Mouse (Mus musculus) hindbrain, embryonic 14.5 days (tissue): ENCODE data around the gene Tgm2. TPM values are rescaled to one million over a fixed set of nuclear protein-coding genes. Genes with fewer than 3 reads are reported as not detected.

ENCODE experiments used
- ATAC-seq: fragments of 200-750 bp; cut with Nextera tagmentation; 2 replicates; pipeline ENCODE4 v1.8.0; 2017; ENCODE audit warnings: moderate number of reproducible peaks, mild to moderate bottlenecking, moderate TSS enrichment, moderate library complexity; ENCODE audit not compliant: low FRiP score
- DNase-seq: peaks from one replicate; pipeline ENCODE4 v3.0.0-alpha.2; 2015; ENCODE audit warnings: low spot score
- H3K27ac ChIP-seq: fragments of 300-500 bp; sonication (generic); 2 replicates; pipeline ENCODE4 v1.5.1; 2014; ENCODE audit warnings: mild to moderate bottlenecking, moderate library complexity
- H3K27me3 ChIP-seq: fragments of 300-500 bp; sonication (generic); 2 replicates; pipeline ENCODE4 v1.6.1; 2014; ENCODE audit warnings: mild to moderate bottlenecking, low read length, mixed read lengths; ENCODE audit not compliant: control insufficient read depth, insufficient read depth
- H3K36me3 ChIP-seq: fragments of 300-500 bp; sonication (generic); replicated peaks from 2 replicates; pipeline ENCODE4 v1.6.1; 2014; ENCODE audit not compliant: control insufficient read depth, insufficient read depth
- H3K4me1 ChIP-seq: fragments of 300-500 bp; sonication (generic); replicated peaks from 2 replicates; pipeline ENCODE4 v1.6.1; 2014; ENCODE audit warnings: antibody characterized with exemption, low read length, mixed read lengths; ENCODE audit not compliant: control insufficient read depth, insufficient read depth
- H3K4me2 ChIP-seq: fragments of 300-500 bp; sonication (generic); replicated peaks from 2 replicates; pipeline ENCODE4 v1.6.1; 2014; ENCODE audit warnings: mild to moderate bottlenecking, moderate library complexity
- H3K4me3 ChIP-seq: fragments of 300-500 bp; sonication (generic); replicated peaks from 2 replicates; pipeline ENCODE4 v1.5.1; 2014; ENCODE audit warnings: mild to moderate bottlenecking, low read length
- H3K9ac ChIP-seq: fragments of 300-500 bp; sonication (generic); 2 replicates; pipeline ENCODE4 v1.6.1; 2014
- H3K9me3 ChIP-seq: fragments of 300-500 bp; sonication (generic); 2 replicates; pipeline ENCODE4 v1.6.1; 2016; ENCODE audit warnings: low read length; ENCODE audit not compliant: control insufficient read depth
- WGBS: fragments of 180-500 bp; shearing (Covaris S2); extraction: QIAGEN DNeasy Blood & Tissue Kit; methylation state at CpG from one replicate; pipeline ENCODE4 v1.1.7; 2014; 5-methylcytosine and 5-hydroxymethylcytosine counted together
- polyA plus RNA-seq: library from polyadenylated mRNA; unstranded; fragments of >200 nt; fragmentation: Nextera tagmentation; extraction: Ambion mirVana; gene quantifications from 2 replicates; pipeline ENCODE4 v1.2.1, GENCODE M21; 2014

Tgm2 gene
- polyA plus RNA-seq, 1 experiment from 2014 or later: 6.1 TPM

DNA sequence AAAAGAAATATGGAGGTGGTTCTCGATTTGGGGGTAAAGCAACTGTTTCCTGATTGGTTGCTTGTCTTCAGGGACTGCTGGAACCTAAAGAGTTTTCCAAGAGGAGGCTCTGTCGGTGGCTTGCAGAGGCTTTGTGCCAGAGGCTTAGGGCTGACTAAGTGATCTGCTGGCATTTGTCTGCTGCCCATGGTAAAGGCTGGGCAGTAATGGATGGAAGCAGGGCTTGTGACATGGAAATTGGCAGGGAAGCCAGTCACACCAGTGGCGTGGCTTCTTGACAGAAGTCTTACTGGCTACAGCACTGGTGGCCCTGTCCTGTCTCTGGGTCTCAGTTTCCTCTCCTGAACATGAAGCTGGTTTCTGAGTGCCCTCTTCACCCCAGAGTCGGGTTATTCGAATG, 49.2 kb downstream of the Tgm2 start:
- no peaks in the 10 kb centered on the region for H3K9me3 ChIP-seq
- 91% methylated on average over 5 of the region's 5 CpGs for WGBS
- H3K27ac ChIP-seq: no peak overlapping the region
- H3K4me1 ChIP-seq: no peaks in the 10 kb centered on the region; the same call in 1 of the 2 replicates
- H3K4me3 ChIP-seq: no peak overlapping the region
- no peaks in the 10 kb centered on the region for H3K36me3 ChIP-seq
- ATAC-seq: no peak
- no peak overlapping the region for H3K9ac ChIP-seq
- H3K4me2 ChIP-seq: no peak overlapping the region
- no peaks in the 10 kb centered on the region for H3K27me3 ChIP-seq
- DNase-seq: no peak

DNA sequence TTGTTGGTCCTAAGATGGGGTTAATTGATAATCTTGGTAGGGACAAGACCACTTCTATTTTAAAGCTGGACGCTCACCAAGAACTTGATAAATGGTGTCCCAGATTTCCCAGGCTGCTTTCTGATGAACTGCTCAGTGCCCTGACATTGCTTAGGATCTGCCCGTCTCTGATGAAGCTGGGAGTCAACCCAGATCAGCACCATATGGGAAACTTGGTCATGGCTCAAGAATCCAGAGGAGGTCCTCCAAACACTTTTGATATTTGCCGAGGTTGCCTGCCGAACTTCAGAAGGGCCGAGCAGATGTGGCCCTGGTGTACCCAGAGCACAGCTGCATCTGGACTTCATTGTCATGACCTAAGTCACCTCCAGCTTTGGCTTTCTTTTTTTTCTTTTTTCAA, 51.4 kb downstream of the Tgm2 start:
- ATAC-seq (no peak), DNase-seq (no peak)
- Histone ChIP-seq H3K4me3 (no peak overlapping the region), H3K4me2 (no peak overlapping the region), H3K27me3 (no peaks in the 10 kb centered on the region), H3K9me3 (no peaks in the 10 kb centered on the region), H3K36me3 (no peaks in the 10 kb centered on the region), H3K27ac (no peak overlapping the region), H3K4me1 (no peaks in the 10 kb centered on the region; the same call in 1 of the 2 replicates), H3K9ac (no peak overlapping the region)
- WGBS: 86% methylated on average over 5 of the region's 5 CpGs

DNA sequence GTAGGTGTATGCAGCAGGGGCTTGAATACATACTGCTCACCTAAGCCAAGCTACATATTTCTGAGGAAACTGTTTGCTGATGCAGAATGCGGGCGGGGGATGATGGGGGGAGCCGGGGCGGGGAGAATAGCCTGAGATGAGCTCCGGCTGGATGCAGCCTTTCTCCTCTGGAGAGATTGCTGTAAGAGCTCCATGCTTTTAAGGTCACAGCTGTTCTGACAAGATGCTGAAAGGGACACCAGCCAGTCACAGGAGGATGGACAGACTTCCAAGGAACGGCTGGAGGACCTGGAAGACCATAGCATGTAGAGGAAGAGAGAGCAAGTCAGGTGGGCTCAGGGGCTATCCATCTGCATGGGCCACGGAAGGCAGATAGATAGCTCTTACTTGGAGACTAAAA, 51.9 kb downstream of the Tgm2 start:
- Histone ChIP-seq H3K27ac (no peak overlapping the region), H3K4me2 (no peak overlapping the region), H3K4me1 (no peaks in the 10 kb centered on the region; the same call in 1 of the 2 replicates), H3K4me3 (no peak overlapping the region), H3K9ac (no peak overlapping the region), H3K27me3 (no peaks in the 10 kb centered on the region), H3K36me3 (no peaks in the 10 kb centered on the region), H3K9me3 (no peaks in the 10 kb centered on the region)
- 86% methylated on average over 7 of the region's 7 CpGs for WGBS
- ATAC-seq: no peak
- DNase-seq: no peak

DNA sequence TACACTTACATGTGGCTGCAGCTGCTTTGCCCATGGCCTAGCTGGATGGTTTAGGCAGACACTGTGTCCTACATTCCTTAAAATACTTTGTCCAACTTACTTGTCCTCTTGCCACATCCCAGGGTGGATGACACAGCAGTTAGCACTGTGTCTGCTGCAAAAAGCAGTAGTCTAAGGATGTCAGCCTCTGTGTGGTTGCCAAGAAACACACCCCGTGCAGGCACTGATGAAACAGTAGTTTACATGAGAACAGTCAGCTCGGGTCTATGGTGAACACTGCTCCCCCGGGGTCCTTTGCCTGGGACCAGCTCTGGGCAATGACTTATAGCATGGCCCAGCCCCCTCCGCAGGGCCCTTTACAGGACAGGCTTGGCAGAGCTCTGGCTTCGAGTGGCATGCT, 52.9 kb downstream of the Tgm2 start:
- Histone ChIP-seq H3K27ac (no peak overlapping the region), H3K36me3 (no peaks in the 10 kb centered on the region), H3K9me3 (no peaks in the 10 kb centered on the region), H3K9ac (no peak overlapping the region), H3K4me1 (no peaks in the 10 kb centered on the region; the same call in 1 of the 2 replicates), H3K4me3 (no peak overlapping the region), H3K27me3 (no peaks in the 10 kb centered on the region), H3K4me2 (no peak overlapping the region)
- no peak for ATAC-seq
- DNase-seq: no peak
- WGBS: 45% methylated on average over 5 of the region's 5 CpGs

DNA sequence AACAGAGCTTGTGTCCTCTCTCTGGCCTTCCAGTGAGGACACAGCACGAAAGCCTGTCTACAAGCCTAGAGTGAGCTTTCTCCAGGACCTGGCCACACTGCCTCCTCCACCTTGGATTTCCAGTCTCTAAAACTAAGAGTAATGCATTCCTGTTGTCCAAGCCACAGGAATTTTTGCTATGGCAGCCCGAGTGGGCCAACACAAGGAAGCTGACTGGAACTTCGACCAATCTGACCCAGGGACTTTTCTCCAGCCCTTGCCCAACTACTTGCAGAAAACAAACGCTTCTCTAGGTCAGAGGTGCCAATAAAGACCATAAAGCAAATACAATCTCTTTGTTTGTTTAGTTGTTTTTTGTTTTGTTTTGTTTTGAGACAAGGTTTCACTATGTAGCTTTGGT, 56.1 kb downstream of the Tgm2 start:
- DNase-seq (no peak), ATAC-seq (no peak)
- no peak overlapping the region for H3K4me3 ChIP-seq
- no peak overlapping the region for H3K4me2 ChIP-seq
- H3K9me3 ChIP-seq: no peaks in the 10 kb centered on the region
- H3K27ac ChIP-seq: no peak overlapping the region
- 88% methylated on average over 4 of the region's 4 CpGs for WGBS
- no peak overlapping the region for H3K9ac ChIP-seq
- no peaks in the 10 kb centered on the region for H3K36me3 ChIP-seq
- no peaks in the 10 kb centered on the region; the same call in 1 of the 2 replicates for H3K4me1 ChIP-seq
- H3K27me3 ChIP-seq: no peaks in the 10 kb centered on the region

DNA sequence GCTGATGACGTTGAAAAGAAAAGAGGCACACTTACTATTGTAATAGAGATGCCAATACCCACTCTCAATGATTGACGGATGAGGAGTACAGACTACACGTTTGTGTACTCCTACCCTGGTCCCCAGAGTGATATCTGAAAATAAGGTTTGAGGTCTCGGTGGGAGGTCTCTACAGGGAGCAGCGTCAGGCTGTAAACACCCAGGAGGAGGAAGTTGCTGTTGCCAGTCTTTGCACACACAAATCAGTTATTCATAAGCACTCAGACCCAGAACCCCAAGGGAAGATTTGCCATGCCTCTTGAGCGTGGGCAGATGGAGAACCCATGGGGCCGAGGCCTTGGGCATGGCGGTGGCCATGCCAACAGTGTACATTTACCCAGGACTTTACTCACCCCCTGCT, 61.8 kb downstream of the Tgm2 start:
- Histone ChIP-seq H3K27ac (no peak overlapping the region), H3K9ac (no peak overlapping the region), H3K4me1 (0 out of 2 replicates have a peak, but pooled peaks cover 4% of the 10 kb centered on the region), H3K27me3 (no peaks in the 10 kb centered on the region), H3K9me3 (no peaks in the 10 kb centered on the region), H3K36me3 (no peaks in the 10 kb centered on the region), H3K4me2 (no peak overlapping the region), H3K4me3 (no peak overlapping the region)
- ATAC-seq: no peak
- no peak for DNase-seq
- 53% methylated on average over 8 of the region's 8 CpGs for WGBS

DNA sequence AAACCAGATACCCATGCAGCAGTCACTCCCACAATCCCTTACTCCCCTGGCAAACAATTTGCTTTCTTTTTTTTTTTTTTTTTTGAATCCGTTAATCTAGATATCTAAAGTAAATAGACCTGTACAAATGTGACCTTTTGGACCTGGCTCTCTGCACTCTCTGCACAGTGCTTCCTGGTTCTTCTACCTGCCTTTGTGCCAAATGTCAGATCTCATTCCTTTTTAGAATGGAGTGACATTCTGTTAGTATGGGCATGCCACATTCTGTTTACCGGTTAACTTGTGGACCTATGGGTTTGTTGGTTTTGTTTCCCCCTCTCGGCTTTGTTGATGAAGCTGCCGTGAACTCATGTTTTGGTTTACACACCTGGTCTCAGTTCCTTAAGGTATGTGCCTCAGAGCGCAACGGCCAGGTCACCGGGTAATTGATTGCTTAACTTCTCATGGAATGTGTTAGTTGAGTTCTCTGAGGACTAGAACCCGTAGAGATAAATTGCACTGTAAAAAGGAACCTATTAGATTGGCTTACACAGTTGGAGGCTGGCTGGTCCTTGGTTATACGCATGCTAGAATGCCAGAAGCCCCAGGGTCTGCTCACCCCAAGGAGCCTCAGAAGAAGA, 65.5 kb downstream of the Tgm2 start:
- ATAC-seq (no peak), DNase-seq (no peak)
- no peaks in the 10 kb centered on the region for H3K27me3 ChIP-seq
- WGBS: 88% methylated on average over 9 of the region's 9 CpGs
- no peak overlapping the region for H3K27ac ChIP-seq
- no peak overlapping the region for H3K4me3 ChIP-seq
- no peak overlapping the region for H3K4me2 ChIP-seq
- 0 out of 2 replicates have a peak, but pooled peaks cover 4% of the 10 kb centered on the region for H3K4me1 ChIP-seq
- H3K9me3 ChIP-seq: no peaks in the 10 kb centered on the region
- peaks cover 18% of the 10 kb centered on the region for H3K36me3 ChIP-seq
- H3K9ac ChIP-seq: no peak overlapping the region

DNA sequence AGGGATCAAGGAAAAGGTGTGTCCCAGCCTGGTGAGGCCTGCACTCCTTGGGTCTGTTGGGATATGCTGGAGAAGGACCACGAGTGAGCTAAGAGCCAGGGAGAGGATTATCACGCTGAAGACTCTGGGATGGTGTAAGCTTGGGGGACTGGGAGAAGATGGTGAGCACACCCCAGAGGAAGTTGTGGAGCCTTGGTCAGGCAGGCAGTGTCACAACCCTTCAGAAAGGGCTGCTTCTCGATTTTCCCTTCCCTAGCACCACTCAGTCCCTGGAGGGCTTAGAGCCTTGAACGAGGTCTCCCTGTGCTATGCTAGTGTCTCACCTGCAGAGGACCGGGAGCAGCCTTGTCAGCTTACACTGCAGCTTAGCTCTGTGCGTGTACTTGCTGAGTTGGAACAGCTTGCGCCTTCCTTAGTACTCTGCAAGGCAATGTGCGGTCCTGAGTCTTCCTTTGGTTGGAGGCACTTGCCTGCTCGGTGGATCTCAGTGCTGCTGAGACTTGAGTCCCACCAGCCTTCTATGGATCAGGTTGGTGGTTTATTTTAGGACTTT, 66.3 kb downstream of the Tgm2 start:
- Histone ChIP-seq H3K4me1 (0 out of 2 replicates have a peak, but pooled peaks cover 4% of the 10 kb centered on the region), H3K27me3 (no peaks in the 10 kb centered on the region), H3K36me3 (peaks cover 26% of the 10 kb centered on the region), H3K9me3 (no peaks in the 10 kb centered on the region), H3K4me2 (no peak overlapping the region), H3K4me3 (no peak overlapping the region), H3K9ac (no peak overlapping the region), H3K27ac (no peak overlapping the region)
- DNase-seq (no peak), ATAC-seq (no peak)
- 63% methylated on average over 9 of the region's 9 CpGs for WGBS

DNA sequence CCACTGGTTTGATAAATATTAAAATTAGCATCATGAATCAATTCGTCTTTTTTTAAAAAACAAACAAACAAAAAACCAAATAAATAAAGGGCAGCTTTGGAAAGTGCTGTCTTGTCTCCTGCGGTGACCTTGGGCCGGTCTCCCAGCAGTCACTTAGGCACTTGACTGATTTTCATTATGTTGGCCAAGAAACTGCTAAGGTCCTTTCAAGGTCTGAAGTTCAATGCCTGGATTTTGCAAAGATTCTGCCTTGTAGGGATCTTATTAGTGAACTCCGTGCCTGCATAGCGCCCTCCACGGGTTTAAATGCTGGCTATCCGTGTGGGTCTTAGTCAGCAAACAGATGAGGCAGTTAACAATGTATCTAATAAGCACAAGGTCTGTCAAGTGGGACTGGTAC, 67.3 kb downstream of the Tgm2 start:
- 72% methylated on average over 7 of the region's 7 CpGs for WGBS
- Histone ChIP-seq H3K9me3 (no peaks in the 10 kb centered on the region), H3K4me1 (0 out of 2 replicates have a peak, but pooled peaks cover 4% of the 10 kb centered on the region), H3K4me2 (no peak overlapping the region), H3K36me3 (peaks cover 35% of the 10 kb centered on the region), H3K4me3 (no peak overlapping the region), H3K27me3 (no peaks in the 10 kb centered on the region), H3K27ac (peak overlapping the region; percentile 55; the same call in 1 of the 2 replicates), H3K9ac (no peak overlapping the region)
- ATAC-seq (no peak), DNase-seq (no peak)
